Mouse (Mus musculus) neural tube, embryonic 12.5 days (tissue): ENCODE results near the gene Ccdc130. TPM values are rescaled to one million over a fixed set of nuclear protein-coding genes. Genes with fewer than 3 reads are reported as not detected.

ENCODE experiments used
- ATAC-seq: fragments of 200-750 bp; cut with Nextera tagmentation; 2 replicates; pipeline ENCODE4 v1.8.0; 2017; ENCODE audit warnings: low read depth, mild to moderate bottlenecking, moderate TSS enrichment, moderate library complexity; ENCODE audit not compliant: low FRiP score
- H3K27ac ChIP-seq: fragments of 300-500 bp; sonication (generic); 2 replicates; pipeline ENCODE4 v1.5.1; 2016
- H3K27me3 ChIP-seq: fragments of 300-500 bp; sonication (generic); replicated peaks from 2 replicates; pipeline ENCODE4 v1.6.1; 2016; ENCODE audit warnings: mild to moderate bottlenecking
- H3K36me3 ChIP-seq: fragments of 300-500 bp; sonication (generic); 2 replicates; pipeline ENCODE4 v1.6.1; 2016; ENCODE audit warnings: mild to moderate bottlenecking
- H3K4me1 ChIP-seq: fragments of 300-500 bp; sonication (generic); 2 replicates; pipeline ENCODE4 v1.6.1; 2016
- H3K4me2 ChIP-seq: fragments of 300-500 bp; sonication (generic); replicated peaks from 2 replicates; pipeline ENCODE4 v1.6.1; 2016; ENCODE audit warnings: mild to moderate bottlenecking
- H3K4me3 ChIP-seq: fragments of 300-500 bp; sonication (generic); 2 replicates; pipeline ENCODE4 v1.5.1; 2016
- H3K9ac ChIP-seq: fragments of 300-500 bp; sonication (generic); 2 replicates; pipeline ENCODE4 v1.6.1; 2016; ENCODE audit warnings: mild to moderate bottlenecking
- H3K9me3 ChIP-seq: fragments of 300-500 bp; sonication (generic); 2 replicates; pipeline ENCODE4 v1.6.1; 2016; ENCODE audit warnings: mild to moderate bottlenecking
- WGBS: fragments of 180-500 bp; shearing (Covaris S2); methylation state at CpG from one replicate; pipeline ENCODE4 v1.1.7; 2016; 5-methylcytosine and 5-hydroxymethylcytosine counted together
- polyA plus RNA-seq: library from polyadenylated mRNA; unstranded; fragments of >200 nt; fragmentation: Nextera tagmentation; extraction: Ambion mirVana; gene quantifications from 2 replicates; pipeline ENCODE4 v1.2.1, GENCODE M21; 2016

The Ccdc130 gene
- polyA plus RNA-seq, 1 experiment from 2014 or later = 25.1 TPM

DNA sequence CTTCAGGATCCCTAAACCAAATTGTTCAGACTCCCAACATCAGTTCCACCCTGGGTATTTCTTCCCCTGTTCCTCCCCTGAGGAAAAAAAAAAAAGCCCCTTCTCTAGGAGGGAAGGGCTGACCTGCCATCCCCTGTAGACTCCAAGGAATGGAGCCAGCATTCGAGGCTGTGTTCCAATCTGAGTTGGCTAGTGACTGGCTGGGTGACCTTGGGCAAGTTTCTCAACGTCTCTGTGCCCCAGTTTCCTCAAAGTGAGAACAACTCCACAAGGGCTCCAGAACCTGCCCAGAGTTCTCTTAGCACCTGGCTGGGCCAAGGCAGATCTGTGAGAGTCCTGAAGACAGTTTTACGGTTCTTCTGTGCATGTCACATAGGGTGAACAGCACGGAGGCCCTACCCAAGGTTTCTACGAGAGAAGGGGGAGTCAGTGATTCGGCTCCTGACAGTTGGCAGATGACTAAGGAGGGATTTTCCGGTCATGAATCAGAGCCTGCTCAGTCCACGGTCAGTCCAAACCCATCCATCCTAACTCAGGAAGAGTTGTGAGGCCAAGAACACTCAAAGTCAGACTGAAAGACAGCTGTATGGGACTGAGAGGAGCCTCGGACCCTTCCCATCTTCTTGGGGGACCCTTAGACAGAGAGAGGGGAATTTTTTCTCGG, 34.3 kb downstream of the Ccdc130 start:
- Histone ChIP-seq H3K4me1 (peaks cover 28% of the 10 kb centered on the region), H3K9ac (peak overlapping the region; percentile 98), H3K36me3 (peaks cover 41% of the 10 kb centered on the region), H3K9me3 (no peaks in the 10 kb centered on the region), H3K27me3 (no peaks in the 10 kb centered on the region), H3K4me2 (peak overlapping the region; percentile 90), H3K4me3 (peak overlapping the region; percentile 90), H3K27ac (no peak overlapping the region)
- ATAC-seq = no peak
- WGBS = 29% methylated on average over 10 of the region's 10 CpGs

DNA sequence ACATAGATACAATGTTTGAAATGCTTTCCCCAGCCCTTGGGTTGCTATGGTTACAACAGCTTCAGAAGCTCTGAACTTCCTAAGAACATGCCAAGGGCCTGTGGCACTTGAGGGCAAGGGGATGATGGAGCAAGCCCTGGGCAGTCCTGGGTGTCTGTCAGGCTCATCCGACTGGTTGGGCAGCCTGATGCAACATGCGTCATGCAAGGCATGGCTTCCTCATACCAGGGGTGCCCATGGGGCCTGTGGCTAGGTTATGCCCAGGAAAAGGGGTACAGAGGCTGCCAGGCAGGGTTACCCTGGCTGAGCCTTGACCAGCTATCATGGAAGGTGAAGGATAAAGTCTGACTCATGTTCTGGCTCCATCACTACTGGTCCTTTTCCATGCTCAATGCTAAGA, 37.1 kb downstream of the Ccdc130 start:
- Histone ChIP-seq H3K27ac (no peak overlapping the region), H3K4me3 (no peak overlapping the region), H3K9ac (no peak overlapping the region), H3K36me3 (peaks cover 69% of the 10 kb centered on the region), H3K4me1 (peaks cover 27% of the 10 kb centered on the region), H3K9me3 (no peaks in the 10 kb centered on the region), H3K27me3 (no peaks in the 10 kb centered on the region), H3K4me2 (no peak overlapping the region)
- 92% methylated on average over 2 of the region's 2 CpGs for WGBS
- no peak for ATAC-seq

DNA sequence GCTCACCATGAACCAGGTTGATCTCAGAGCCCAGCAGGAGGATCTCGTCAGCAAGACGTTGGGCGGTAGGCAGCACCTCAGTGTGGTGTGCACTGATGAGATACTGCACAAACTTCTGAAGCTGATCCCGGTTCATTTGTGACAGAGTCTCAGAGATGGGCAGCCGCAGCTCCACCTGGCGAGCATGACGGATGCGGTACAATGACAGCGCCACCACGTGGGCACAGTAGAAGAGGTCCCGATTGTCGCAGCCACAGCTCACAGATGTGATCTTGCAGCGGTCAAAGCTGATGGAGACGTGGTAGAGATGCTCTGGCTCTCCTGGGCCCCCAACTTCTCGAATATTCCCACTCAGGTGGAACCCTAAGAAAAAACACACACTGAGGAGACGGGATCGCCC, 39.4 kb downstream of the Ccdc130 start:
- Histone ChIP-seq H3K27ac (no peak overlapping the region), H3K4me3 (no peak overlapping the region), H3K9me3 (no peaks in the 10 kb centered on the region), H3K4me2 (no peak overlapping the region), H3K27me3 (no peaks in the 10 kb centered on the region), H3K36me3 (peaks cover 91% of the 10 kb centered on the region), H3K4me1 (peaks cover 16% of the 10 kb centered on the region), H3K9ac (no peak overlapping the region)
- 80% methylated on average over 17 of the region's 17 CpGs for WGBS
- ATAC-seq = no peak

DNA sequence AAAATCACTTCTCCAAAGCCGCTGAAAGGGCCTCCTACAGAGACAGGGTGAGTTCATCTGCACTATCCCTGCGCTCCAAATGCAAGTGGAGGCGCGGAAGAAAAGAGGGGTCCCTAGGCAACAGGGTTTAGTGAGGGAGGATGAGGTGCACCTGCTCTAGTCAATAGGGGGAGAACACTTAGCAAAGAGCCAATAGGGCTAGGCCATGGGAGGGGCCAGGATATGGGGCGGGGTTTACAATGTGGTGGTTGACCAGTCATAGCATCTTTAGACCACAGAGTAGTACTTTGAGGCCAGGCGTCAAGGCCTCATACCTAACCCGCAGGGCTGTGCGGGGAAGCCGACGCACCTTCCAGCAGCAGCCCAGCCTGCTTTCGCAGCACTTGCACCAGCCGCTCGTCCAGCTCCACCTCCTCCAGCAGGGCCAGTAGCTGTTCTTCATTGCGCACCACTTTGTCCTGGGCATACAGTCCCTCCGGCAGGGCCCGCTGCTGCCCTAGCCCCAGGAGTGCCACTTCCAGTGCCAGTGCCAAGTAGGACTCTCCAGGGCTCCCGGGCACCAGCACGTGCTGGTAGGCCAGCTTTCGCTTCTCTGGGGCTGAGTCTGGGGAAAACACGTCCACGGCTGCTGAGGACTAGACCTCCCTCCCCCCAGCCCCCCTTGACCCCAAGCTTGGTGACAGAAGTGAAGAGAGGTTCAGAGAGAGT, 46.7 kb downstream of the Ccdc130 start:
- Histone ChIP-seq H3K4me1 (no peaks in the 10 kb centered on the region), H3K36me3 (peaks cover 94% of the 10 kb centered on the region), H3K4me2 (no peak overlapping the region), H3K27ac (no peak overlapping the region), H3K4me3 (no peak overlapping the region), H3K9me3 (no peaks in the 10 kb centered on the region), H3K9ac (no peak overlapping the region), H3K27me3 (no peaks in the 10 kb centered on the region)
- 81% methylated on average over 21 of the region's 21 CpGs for WGBS
- peak; percentile 56; the same call in 1 of the 2 replicates for ATAC-seq

DNA sequence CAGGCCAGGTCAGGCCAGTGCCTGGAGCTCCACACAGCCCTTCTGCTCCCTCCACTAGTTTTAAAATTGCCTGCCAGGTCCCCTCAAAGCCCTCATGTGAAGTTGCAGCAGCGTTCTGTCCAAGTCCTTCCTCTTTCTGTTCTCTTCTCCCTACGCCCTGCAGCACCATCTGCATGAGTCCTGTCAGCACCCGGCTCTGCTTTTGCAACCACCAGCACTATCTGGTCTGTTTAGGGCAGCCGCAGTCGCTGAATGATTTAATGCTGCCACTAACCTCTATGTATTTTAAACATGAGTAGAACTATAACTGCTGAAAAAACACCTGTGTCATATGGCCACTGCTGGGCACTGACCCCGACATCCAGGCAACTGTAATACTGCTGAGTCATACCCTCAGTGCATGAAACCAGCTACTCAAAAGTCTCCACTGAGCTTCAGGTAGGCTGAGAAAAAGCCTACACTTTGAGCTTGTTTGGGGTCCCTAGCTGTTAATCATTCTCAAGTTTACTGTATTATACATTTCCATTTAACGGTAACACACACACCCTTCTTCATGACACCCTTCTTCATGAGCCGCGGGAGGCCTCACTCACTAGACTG, 47.5 kb downstream of the Ccdc130 start:
- Histone ChIP-seq H3K9ac (no peak overlapping the region), H3K36me3 (peaks cover 95% of the 10 kb centered on the region), H3K4me2 (no peak overlapping the region), H3K27ac (no peak overlapping the region), H3K9me3 (no peaks in the 10 kb centered on the region), H3K27me3 (no peaks in the 10 kb centered on the region), H3K4me1 (no peaks in the 10 kb centered on the region), H3K4me3 (no peak overlapping the region)
- no peak for ATAC-seq
- WGBS = 94% methylated on average over 9 of the region's 9 CpGs

DNA sequence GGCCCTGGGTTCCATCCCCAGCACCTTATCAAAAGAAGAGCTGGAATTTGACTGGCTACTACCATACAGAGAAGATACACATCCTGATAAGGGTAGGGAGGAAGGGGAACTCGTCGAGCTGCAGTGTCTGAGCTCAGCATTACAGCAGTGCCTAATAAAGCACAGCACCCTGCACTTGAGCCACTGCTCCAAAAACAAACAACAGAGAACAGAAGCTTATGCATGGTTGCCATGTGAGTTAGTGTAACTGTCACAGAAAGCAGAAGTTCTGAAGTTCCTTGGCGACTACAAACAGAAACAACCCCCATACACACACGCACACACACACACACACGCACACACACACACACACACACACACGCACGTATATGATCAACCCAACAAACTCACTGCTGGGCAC, 50.1 kb downstream of the Ccdc130 start:
- ATAC-seq = no peak
- Histone ChIP-seq H3K27ac (no peak overlapping the region), H3K4me3 (no peak overlapping the region), H3K9me3 (no peaks in the 10 kb centered on the region), H3K9ac (no peak overlapping the region), H3K4me2 (no peak overlapping the region), H3K4me1 (no peaks in the 10 kb centered on the region), H3K27me3 (no peaks in the 10 kb centered on the region), H3K36me3 (peaks cover 92% of the 10 kb centered on the region)
- 91% methylated on average over 7 of the region's 7 CpGs for WGBS

DNA sequence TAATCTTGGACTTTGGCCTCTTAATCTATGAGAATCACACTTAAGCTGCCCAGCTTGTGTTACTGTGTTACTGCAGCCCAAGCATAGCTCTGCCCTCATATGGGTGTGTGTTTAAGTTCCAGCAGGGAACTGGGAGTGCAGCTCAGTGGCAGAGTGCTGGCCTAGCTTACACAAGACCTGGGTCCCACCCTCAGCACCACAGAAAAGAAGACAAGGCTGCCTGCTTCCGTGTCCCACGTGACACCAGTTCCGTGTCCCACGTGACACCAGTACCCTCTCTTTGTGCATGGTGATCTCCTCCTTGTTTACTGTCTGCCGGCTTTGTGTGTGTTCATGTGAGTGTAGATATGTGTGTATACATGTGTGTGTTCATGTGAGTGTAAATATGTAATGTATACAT, 52.0 kb downstream of the Ccdc130 start:
- H3K36me3 ChIP-seq = peaks cover 92% of the 10 kb centered on the region
- no peak for ATAC-seq

DNA sequence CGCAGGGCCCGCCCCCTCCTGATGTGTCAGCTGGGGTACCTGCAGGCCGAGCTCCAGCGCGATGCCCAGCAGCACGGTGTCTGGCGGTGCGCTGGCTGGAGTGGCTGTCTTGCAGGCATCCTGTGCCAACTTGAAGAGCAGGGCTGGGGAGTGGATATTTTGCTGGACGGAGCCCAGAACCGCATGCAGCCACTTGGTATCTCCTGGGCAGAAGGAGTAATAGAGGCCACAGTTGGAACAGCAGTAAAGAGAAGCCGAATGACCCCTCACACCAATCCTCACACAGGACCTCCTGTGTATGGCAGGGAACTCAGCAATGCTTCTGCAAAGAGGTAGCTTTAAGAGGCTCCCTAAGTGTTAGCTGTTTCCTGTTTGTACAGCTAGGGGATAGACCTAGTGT, 53.0 kb downstream of the Ccdc130 start:
- no peaks in the 10 kb centered on the region for H3K27me3 ChIP-seq
- H3K4me1 ChIP-seq = no peaks in the 10 kb centered on the region
- no peak overlapping the region for H3K4me3 ChIP-seq
- no peak overlapping the region for H3K4me2 ChIP-seq
- no peak for ATAC-seq
- WGBS = 96% methylated on average over 11 of the region's 11 CpGs
- peaks cover 92% of the 10 kb centered on the region for H3K36me3 ChIP-seq
- no peak overlapping the region for H3K9ac ChIP-seq
- no peak overlapping the region for H3K27ac ChIP-seq
- H3K9me3 ChIP-seq = no peaks in the 10 kb centered on the region

More for the DNA sequence above, 52.0 kb downstream of the Ccdc130 start:
- no peak overlapping the region for H3K4me3 ChIP-seq
- H3K9me3 ChIP-seq = no peaks in the 10 kb centered on the region
- H3K4me2 ChIP-seq = no peak overlapping the region
- H3K27me3 ChIP-seq = no peaks in the 10 kb centered on the region
- 97% methylated on average over 5 of the region's 5 CpGs for WGBS
- no peak overlapping the region for H3K27ac ChIP-seq
- H3K9ac ChIP-seq = no peak overlapping the region
- H3K4me1 ChIP-seq = no peaks in the 10 kb centered on the region

DNA sequence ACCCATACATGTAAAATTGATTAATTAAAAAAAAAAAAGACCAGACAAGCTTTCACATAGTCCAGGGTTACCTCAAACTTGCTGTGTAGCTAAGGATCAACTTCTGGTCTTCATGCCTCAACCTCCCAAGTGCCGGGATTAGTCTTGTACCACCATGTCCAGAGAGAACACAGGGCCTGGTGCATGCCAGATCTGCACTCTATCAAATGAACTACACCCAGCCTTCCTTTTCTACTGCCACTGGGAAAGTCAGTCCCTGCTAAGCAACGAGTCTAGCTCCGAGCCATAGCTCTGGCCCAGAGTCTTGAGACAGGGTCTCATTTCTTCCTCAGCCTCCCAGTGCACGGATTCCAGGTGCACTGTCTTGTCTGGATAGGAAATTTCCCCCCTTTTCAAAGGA, 56.9 kb downstream of the Ccdc130 start:
- Histone ChIP-seq H3K27ac (no peak overlapping the region), H3K4me3 (no peak overlapping the region), H3K9me3 (no peaks in the 10 kb centered on the region), H3K4me1 (peaks cover 19% of the 10 kb centered on the region), H3K4me2 (no peak overlapping the region), H3K9ac (no peak overlapping the region), H3K36me3 (peaks cover 90% of the 10 kb centered on the region), H3K27me3 (no peaks in the 10 kb centered on the region)
- no peak for ATAC-seq
- WGBS = 91% methylated on average over 4 of the region's 4 CpGs

DNA sequence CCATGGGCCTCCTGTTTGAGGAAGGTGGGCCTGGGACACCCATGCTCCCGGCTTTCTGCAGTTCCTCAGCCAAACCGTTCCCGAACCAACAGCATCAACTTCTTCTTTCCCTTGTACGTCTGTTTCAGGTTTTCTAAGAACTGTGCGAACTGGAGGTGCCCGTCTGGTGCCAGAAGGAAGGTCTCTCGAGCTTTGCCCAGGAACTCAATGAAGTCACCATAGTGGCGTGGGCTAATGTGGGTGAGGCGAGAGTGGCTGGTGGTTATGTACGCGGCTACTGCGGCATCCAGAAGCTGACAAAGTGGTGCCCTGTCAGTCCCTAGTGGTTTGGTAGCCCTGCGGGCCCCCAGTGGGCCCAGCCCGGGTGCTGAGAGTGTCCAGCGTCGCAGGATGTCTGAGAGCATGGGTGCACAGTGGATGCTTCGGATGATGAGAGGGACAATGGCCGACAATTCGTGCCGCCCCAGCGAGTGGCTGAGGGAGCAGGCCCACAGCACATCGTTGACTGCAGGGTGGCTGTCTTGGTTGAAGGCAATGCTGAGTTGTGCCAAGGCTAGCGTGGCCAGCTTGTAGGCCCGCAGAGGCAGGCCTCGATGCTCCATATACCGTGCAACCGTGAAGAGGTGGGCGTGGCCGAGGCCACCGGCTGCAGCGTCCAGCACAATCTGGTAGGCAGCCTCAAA, 58.2 kb downstream of the Ccdc130 start:
- Histone ChIP-seq H3K27me3 (no peaks in the 10 kb centered on the region), H3K9me3 (no peaks in the 10 kb centered on the region), H3K4me2 (no peak overlapping the region), H3K36me3 (peaks cover 77% of the 10 kb centered on the region), H3K4me1 (peaks cover 30% of the 10 kb centered on the region), H3K9ac (no peak overlapping the region), H3K4me3 (no peak overlapping the region), H3K27ac (no peak overlapping the region)
- no peak for ATAC-seq
- WGBS = 95% methylated on average over 31 of the region's 31 CpGs

DNA sequence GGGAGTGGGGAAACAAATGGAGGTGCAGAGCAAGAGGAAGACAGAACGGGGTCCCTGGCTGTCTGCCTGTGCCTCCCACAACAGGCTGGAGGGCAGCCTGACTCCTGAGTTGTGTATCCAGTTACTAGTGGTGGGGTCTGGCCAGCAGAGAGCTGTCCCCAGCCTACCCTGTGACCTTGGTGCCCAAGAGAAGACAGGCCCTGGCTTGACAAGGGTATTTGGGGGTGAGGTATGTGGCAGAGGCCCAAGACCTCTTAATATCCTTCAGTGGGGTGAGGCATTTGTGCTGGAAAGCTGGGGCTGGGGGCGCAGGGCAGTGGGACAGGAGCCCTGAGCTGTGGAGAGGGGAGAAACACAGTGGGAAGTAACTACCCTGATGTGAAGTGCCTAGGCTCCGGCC, 59.0 kb downstream of the Ccdc130 start:
- Histone ChIP-seq H3K27me3 (no peaks in the 10 kb centered on the region), H3K9ac (no peak overlapping the region), H3K4me1 (peaks cover 30% of the 10 kb centered on the region), H3K36me3 (peaks cover 71% of the 10 kb centered on the region), H3K27ac (no peak overlapping the region), H3K4me2 (no peak overlapping the region), H3K9me3 (no peaks in the 10 kb centered on the region), H3K4me3 (no peak overlapping the region)
- 93% methylated on average over 3 of the region's 3 CpGs for WGBS
- ATAC-seq = no peak

DNA sequence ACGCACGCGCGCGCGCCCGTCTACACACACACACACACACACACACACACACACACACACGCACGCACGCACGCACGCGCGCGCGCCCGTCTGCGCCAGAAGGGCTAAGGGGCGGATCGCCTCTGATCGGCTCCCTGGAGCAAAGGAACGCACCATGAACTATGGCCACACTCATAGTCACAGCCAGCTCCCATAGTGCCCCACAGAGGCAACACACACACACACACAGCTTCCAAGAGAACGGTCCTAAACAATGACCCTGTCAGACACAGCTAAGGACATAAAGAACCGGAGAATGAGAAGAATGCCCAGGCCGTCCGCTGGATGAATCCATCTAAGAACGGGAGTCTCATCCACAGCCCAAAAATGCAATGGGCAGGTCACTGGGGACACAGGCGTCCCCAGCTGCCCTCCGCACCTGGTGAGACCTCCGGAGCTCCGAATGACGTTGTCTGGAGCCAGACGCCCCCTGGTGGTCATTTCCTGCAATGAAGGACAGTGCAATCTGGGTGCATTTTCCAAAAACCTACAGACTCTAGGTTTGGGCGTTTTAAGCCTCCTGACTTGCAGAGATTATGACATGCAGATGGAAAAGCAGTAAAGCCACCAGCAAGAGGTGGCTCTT, 59.9 kb downstream of the Ccdc130 start:
- Histone ChIP-seq H3K4me3 (no peak overlapping the region), H3K9ac (no peak overlapping the region), H3K9me3 (no peaks in the 10 kb centered on the region), H3K36me3 (peaks cover 62% of the 10 kb centered on the region), H3K4me1 (peaks cover 30% of the 10 kb centered on the region), H3K27me3 (no peaks in the 10 kb centered on the region), H3K4me2 (peak overlapping the region; percentile 7), H3K27ac (no peak overlapping the region)
- 55% methylated on average over 33 of the region's 34 CpGs for WGBS
- ATAC-seq = peak; percentile 45; the same call in 1 of the 2 replicates
